Mouse (Mus musculus) layer of hippocampus, postnatal 10 days (tissue): Measurements from ENCODE around the gene Pkp3. TPM values are rescaled to one million over a fixed set of nuclear protein-coding genes. Genes with fewer than 3 reads are reported as not detected.
"Not testable (repeated sequence)": the region's sequence is repeated elsewhere in the genome, so short reads cannot be mapped to it uniquely, and the experiment has no call there.

Experiments used
- DNase-seq, 2 experiments: peaks; one replicate each; pipeline ENCODE4 v3.0.0; 2021; ENCODE audit warnings: low spot score in 2 of 2
- long read RNA-seq: library from polyadenylated mRNA; stranded (forward); transcript quantifications from one replicate; pipeline ENCODE4 v2.0.0, GENCODE M21; 2023
- total RNA-seq, 2 experiments: library from RNA; stranded (reverse); gene quantifications; 2 replicates each; pipeline ENCODE4 v1.2.3; 2021

Pkp3 gene
- total RNA-seq, result not detected
- long read RNA-seq, result 0 reads

- no peak for DNase-seq
Measured at GRCm38 (mm10) chr7:141077841-141078240, at the start of gene Pkp3. Gene Pkp3 (plus strand): TSS chr7:141078218.

DNA sequence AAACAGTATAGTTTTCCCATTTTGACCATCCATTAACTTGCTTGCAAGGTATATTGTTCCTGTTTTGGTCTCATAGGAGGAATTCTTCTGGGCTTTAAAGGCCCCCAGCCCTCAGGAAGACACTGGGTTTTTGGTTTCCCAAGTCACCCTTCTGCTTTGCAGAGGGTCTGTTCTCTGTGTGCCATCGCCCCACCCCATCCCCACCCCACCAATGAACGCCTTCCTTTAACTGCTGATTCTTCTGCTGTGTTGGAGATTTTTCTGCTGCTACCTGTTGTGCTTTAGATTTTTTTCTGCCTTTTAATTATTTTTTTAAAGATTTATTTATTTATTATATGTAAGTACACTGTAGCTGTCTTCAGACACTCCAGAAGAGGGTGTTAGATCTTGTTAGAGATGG, 49.2 kb upstream of the Pkp3 start, which contains the start of gene Gm17387:
TSS of gene Gm17387 (plus strand) at position 301 of the 400 bp plus-strand sequence.
- no peak for DNase-seq

DNA sequence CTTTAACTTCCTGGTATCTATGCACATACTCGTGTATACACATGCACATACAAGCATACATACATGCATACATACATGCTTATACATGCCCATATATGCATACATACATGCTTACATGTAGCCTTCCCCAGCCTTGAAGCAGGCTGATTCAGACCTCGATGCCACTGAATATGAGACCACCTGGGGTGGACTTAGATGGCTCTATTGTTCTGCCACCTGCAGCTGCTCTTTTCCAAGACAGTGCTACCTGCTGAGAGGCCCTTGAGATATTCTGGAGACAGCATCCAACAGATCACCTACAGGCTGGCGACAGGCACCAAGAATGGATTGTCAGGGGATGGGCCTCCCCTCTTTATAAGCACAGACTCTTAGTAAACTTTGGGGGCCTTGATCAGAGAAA, 47.6 kb upstream of the Pkp3 start:
- DNase-seq, result no peak

GRCm38 (mm10) chr7:141032458-141033167, 45.4 kb upstream of the Pkp3 start:
- DNase-seq, result no peak

DNA sequence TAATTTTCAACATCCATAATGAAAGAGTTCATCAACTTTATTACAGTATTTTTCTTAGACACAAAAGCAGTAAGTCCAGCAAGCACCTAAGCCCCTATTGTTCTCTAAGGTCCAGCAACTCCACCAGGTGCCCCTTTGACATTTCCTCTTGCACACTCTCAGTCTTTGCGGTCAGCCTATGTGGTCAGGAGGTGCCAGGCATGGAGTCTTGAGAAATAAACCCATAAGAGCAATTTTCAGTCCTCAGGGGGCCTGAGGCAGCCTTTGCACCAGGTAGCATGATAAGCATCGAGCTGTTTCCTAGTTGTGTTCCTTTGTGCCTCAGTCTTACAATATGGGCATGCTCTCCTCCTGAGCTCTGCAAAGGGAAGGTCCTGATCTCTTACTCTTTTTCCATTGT, 41.4 kb upstream of the Pkp3 start:
- DNase-seq, result not testable (repeated sequence)

DNA sequence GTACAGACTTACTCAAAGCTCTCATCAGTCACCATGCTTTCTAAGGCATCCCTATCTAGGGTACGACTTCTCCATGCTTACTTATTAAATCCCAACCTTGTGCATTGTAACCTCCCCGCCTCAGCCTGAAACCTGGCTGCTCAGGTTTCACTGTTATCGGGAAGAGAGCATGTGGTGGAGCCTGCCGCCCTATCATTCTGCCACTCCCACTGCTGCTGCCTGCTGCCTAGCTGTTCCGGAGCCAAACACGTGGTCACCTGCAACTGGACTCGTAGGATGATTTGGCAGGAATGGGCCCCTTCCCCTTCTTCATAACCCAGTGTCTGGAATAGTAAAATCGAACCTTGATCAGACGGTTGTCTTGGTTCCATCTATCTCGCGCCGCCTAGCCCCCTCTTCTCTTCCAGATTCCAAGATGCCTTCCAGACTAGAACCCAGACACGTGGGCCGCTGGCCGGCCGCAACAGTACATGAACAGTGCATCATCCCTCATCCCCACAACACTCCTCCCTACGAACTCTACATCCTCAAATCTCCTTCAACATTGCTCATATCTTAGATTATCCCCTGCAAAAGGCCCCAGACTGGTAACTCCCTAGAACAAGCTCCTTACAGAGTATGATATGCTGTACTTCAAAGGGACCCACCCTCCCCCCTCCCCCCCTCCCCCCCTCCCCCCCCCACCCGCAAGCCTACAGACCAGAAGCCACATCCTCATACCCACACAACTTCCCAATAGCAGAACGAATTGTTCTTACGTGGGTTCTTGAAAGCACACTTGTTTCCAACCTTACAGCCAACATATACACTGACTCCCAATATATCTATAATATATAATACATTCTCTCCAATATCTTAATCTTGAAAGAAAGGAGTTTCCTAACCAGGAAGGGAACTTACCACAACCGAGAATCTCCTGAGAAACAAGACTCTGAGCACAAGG, 39.7 kb upstream of the Pkp3 start:
- no peak for DNase-seq

GRCm38 (mm10) chr7:141039386-141040107, 38.5 kb upstream of the Pkp3 start:
- no peak for DNase-seq

DNA sequence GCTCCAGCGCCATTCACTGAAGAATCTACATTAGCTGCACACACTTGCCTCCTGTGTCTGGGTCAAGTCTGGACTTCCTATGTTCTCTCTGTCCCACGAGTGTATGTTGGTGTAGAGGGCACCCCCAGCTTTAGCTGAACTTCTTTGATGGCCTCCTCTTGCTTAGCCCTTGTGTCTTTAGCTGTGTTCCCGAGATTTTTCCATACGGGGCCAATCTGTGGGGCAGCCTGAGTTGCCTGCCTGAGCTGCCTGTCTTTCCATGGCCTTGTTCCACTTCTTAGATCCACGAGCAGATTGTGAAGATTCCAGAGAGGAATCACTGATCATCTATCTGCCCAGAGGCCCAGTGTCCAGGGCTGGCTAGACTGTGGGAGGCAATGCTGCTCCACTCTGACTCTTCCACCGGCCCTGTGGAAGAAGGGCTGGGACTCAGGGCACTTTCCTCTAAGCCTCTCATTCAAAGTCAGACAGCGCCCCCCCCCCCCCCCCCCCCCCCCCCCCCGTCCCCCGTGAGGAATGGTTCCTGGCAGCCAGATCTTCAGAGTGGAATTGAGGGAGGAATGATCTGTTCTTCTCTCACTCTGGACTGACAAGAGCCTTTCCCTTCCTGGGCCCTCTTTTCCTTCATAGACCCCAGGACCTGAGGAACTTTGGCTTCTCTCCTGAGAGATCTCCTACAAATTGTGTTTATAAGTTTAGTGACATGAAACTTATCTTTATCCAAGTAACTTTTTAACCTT, 37.0 kb upstream of the Pkp3 start:
- DNase-seq, result no peak

DNA sequence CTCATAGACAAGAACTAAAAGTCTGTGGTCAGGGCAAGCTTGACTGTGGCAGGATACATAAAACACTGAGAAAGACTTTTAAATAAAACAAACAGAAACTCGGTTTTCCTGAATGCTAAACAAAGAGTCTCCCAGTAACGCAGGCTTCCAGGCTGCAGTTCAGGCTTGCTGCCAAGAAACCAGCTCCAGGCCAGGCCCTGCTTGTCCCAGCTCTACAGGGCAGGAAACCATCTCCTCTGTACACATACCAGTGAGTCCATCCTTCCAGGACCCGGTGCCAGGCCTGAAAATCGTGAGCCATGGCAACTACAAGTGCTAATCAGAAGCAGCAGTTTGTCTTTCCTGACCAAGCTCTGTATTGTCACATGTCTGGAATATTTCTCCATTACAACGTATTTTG, 36.4 kb upstream of the Pkp3 start:
- DNase-seq, result peak; percentile 61 to 68

GRCm38 (mm10) chr7:141042539-141042938, 35.5 kb upstream of the Pkp3 start:
- no peak for DNase-seq

DNA sequence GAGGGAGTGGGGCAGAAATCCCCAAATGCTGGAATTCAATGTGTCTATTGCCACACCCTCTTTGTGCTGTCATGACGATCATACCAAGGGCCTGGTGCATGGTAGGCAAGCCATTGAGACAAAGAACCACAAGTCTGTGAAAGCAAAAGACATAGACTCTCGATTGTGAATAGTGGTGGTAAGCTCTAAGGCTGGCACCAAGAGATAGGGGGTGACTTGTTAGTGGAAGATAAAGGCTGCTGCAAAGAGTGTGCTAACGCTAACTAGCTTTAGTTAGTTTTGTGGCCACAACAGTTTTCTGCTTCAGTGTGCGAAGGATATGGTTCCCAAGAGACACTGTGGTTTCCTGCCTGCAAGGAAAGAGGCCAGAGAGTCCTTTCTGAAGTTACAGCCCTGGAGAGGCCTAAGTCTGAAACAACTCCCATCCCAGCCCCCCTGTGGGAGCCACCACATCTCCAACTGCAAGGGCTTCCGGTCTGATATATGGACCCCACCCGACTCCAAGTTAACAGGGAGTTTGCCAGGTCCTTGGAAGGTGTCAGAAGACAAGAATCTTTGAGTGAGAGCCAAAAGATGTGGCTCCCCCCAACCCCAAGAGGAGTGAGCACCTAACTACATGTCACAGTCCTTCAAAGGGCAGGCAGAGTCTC, 31.0 kb upstream of the Pkp3 start:
- DNase-seq, result no peak

DNA sequence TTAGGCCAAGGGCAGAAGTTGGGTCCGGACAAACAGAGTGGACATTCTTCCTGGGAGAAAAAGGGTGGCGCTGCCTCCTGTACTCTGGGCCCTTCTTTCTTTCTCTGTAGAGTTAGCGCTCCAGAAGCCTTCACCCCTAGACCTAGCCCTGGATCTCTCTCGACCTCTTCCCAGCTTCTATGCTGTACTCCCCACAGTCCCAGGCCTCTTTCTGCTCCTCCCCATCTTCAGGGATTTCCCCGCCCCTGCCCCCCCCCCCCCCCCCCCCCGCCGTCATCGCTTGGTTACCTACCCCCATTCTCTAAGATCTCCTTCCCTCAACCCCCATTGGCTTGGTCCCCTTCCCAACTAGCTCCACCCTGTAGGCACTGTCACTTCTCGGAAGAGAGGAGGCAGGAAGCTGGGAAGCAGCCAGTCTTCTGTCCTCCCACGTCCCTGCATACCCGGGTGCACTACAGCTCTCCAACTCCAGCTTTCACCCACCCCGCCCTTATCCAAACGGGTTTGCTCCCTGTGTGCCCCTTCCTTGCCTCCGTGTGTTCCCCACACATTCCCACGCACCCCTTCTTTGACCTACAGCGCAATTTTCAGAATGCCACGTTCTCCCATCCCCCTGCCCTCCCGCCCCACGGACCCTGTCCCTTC, 30.3 kb upstream of the Pkp3 start:
- DNase-seq, result peak; percentile 67 to 76

DNA sequence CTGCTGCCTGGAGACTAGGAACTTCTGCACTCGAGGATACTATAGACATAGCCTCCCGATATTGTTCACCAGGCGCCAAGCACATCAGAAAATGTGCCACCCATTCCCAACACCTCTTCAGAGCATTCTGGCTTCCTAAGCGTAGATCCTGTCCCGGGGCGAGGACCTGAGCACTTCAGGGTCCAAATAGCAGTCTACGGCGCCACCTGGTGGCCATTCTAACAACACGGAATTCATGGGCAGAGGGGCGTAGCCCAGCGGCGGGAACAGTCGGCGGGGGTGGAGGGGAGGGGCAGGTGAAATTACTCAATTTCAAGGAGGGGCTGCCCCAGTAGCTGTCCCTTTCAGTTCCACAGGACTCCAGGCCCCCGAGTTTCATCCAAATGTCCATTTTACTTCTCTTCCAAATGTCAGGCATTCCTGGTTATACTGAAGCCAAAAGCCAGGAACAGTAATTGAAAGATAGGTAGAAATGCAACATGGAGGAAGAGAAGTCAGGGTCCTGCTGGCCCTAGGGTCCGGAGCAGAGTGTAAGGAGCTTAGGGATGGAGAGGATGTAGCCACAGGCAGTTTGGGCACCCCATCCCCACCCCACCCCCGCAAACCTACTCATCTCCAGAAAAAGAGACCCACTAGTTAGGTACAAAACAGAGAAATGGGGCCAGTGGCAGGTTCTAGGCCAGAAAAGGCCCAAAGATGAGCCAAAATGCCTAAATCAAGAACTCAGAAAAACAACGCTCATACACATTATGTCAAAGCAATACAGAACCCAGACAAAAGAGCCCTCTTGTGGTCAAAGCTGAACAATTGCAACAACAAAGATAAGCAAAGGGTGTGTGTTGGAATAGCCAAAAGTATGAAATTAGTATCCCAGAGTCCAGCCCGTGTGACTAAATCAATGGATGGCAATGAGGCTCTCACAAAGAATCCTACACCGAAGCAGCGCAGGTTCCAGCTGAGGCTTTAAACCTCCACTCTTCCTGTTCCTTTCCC, 29.5 kb upstream of the Pkp3 start:
- DNase-seq, result peak; percentile 95

DNA sequence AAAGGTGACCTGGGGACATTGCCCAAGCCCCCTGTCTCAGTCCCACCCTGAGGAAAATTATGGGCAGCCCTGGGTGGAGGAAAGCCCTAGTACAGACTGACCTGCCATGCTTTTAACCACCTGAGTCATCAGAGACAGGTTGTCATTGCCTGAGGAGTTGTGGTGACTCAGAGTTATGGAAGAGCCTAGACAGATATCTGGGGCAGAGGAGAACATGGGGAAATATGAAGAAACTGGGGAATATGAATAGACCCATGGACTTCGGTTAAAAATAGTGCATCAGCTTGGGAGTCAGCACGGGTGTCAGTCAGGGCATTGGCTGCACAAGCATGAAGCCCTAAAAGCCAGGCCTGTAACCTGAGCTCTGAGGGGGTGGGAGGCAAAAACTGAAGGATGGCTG, 28.7 kb upstream of the Pkp3 start:
- no peak for DNase-seq

- no peak for DNase-seq
Measured at GRCm38 (mm10) chr7:141051060-141051685, 26.8 kb upstream of the Pkp3 start.

GRCm38 (mm10) chr7:141052016-141052415, 26.0 kb upstream of the Pkp3 start:
- no peak for DNase-seq

DNA sequence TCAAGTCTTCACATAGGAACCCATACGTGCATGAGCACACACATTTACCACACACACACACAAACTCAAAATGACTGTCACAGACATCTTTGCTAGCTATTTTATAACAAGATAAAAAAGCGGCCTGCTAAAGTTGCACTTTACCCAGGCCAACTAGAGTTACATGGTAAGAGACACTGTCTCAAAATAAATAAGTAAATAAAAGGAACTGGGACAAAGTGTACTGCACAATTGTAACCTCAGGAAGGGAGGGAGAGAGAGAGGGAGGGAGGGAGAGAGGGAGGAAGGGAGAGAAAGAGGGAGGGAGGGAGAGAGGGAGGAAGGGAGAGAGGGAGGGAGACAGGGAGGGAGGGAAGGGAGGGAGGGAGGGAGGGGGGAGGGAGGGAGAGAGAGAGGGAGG, 25.6 kb upstream of the Pkp3 start:
- no peak for DNase-seq

- DNase-seq, result no peak
Measured at GRCm38 (mm10) chr7:141055785-141056184, 22.2 kb upstream of the Pkp3 start.
